Mouse (Mus musculus) kidney, adult 2 months (tissue): ENCODE measurements at regions not wholly inside any gene's neighbourhood (a gene's known extent, or its start where the extent isn't known, plus 50 kb on each side); places are given as distances from the start of the nearest gene placed in this dataset.

Experiments
- CTCF ChIP-seq: fragments of 200-500 bp; conservative IDR thresholded peaks from 2 replicates; pipeline ENCODE4 v1.5.1; 2011; ENCODE audit warnings: low read depth, mild to moderate bottlenecking, control low read depth, low read length, moderate library complexity, mixed read lengths; ENCODE audit not compliant: insufficient read depth, insufficient read length
- POLR2A ChIP-seq: fragments of 200-500 bp; IDR thresholded peaks from one replicate; pipeline ENCODE4 v1.6.1; 2011; ENCODE audit warnings: low read depth, low read length, control low read depth

DNA sequence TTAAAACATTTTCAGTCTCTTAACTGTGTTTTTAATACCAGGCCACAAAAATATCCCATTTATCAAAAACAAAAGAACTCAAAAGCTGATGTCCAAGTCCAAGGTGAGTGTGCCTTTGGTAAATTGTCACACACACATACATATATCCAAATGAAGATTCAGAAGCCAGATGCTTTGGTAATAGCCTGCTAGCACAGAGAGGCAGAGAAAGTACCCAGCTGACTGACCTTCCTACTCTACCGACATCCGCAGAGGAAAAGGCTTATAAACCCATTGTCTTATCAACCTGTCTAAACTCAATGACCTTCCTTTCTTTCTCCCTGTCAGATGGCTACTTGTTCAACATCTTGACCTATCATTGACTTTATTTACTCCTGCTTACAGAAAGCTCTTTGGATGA is 158.3 kb downstream of the Drd1 start:
- TF ChIP-seq CTCF, result no peak
- no peak for TF ChIP-seq POLR2A
